Mouse (Mus musculus): ENCODE measurements around the gene Slc38a2. TPM values are rescaled to one million over a fixed set of nuclear protein-coding genes. Genes with fewer than 3 reads are reported as not detected.

Slc38a2 gene
- polyA plus RNA-seq, 1 experiment from 2014 or later: 126 TPM

DNA sequence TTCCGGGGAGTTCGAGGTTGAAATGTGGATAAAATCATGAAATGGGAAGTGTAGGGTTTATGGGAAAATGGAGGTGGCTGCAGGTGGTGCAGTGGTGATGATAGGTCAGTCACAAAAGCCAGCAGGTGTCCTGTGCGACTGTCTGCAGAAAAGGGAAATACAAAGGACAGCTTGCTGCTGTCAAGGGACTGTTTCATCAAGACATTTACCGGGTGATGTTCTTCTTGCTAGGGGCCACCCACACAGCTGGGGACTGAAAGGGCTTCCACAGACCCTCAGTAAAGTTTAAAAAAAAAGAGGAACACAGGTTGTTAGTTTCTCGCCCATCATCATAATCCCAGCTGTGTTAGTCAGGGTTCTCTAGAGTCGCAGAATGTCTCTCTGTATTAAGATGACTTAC lies 14.3 kb downstream of the Slc38a2 start:
- Histone ChIP-seq H3K4me3 (ENCODE audit: low read depth, low read length) (no peak overlapping the region), H3K4me1 (ENCODE audit: control insufficient read depth, insufficient read depth, low read length) (no peaks in the 10 kb centered on the region; the same call in 1 of the 2 replicates), H3K4me2 (ENCODE audit: low read depth, low read length) (no peak overlapping the region), H3K27me3 (ENCODE audit: control insufficient read depth, insufficient read depth, low read length) (no peaks in the 10 kb centered on the region), H3K9ac (replicated peaks; ENCODE audit: low read depth, low read length) (no peak overlapping the region), H3K27ac (ENCODE audit: low read depth, low read length) (no peak overlapping the region), H3K9me3 (ENCODE audit: control insufficient read depth, low read length) (no peaks in the 10 kb centered on the region), H3K36me3 (ENCODE audit: control insufficient read depth, insufficient read depth, low read length) (peaks cover 26% of the 10 kb centered on the region)
- no peak for ATAC-seq (ENCODE audit: low read depth)
- 62% methylated on average over 6 of the region's 6 CpGs for WGBS

DNA sequence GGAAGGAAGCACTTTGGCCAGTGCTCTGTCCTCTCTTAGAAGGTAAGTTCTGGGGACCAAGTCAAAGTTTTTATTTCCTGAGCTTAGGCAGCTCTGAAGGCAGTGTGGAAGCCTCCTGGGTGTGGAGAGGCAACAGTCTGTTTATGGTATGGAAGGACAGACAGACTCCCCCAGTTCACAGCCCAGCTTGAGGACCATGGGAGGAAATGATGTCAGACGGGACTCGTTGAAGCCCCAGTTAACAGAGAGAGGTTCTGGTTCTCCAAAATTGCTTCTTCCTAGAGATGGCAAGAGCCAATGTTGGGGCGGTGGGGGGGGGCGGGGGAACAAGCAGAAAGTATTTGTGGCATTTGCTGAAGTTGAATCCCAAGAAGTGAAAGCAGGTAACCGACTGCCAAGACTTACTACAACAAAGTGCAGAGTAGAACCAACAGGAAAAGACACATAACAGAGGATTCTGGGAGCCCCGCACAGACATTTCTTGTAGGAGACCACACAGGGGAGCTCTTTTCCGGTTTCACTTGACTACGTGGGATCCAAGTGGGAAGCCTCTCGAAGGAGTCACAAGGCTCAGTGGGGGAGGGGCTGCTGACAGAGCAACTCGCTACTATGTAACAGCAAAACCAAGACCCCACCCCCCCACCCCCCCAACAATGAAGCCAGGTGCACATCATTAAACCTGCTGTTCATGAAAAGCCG lies 15.2 kb downstream of the Slc38a2 start:
- no peaks in the 10 kb centered on the region for H3K27me3 ChIP-seq (ENCODE audit: control insufficient read depth, insufficient read depth, low read length)
- H3K4me1 ChIP-seq (ENCODE audit: control insufficient read depth, insufficient read depth, low read length): no peaks in the 10 kb centered on the region; the same call in 1 of the 2 replicates
- H3K4me2 ChIP-seq (ENCODE audit: low read depth, low read length): no peak overlapping the region
- no peak overlapping the region for H3K4me3 ChIP-seq (ENCODE audit: low read depth, low read length)
- peaks cover 19% of the 10 kb centered on the region for H3K36me3 ChIP-seq (ENCODE audit: control insufficient read depth, insufficient read depth, low read length)
- H3K9me3 ChIP-seq (ENCODE audit: control insufficient read depth, low read length): no peaks in the 10 kb centered on the region
- H3K9ac ChIP-seq (replicated peaks; ENCODE audit: low read depth, low read length): no peak overlapping the region
- 51% methylated on average over 11 of the region's 11 CpGs for WGBS
- no peak overlapping the region for H3K27ac ChIP-seq (ENCODE audit: low read depth, low read length)
- no peak for ATAC-seq (ENCODE audit: low read depth)

DNA sequence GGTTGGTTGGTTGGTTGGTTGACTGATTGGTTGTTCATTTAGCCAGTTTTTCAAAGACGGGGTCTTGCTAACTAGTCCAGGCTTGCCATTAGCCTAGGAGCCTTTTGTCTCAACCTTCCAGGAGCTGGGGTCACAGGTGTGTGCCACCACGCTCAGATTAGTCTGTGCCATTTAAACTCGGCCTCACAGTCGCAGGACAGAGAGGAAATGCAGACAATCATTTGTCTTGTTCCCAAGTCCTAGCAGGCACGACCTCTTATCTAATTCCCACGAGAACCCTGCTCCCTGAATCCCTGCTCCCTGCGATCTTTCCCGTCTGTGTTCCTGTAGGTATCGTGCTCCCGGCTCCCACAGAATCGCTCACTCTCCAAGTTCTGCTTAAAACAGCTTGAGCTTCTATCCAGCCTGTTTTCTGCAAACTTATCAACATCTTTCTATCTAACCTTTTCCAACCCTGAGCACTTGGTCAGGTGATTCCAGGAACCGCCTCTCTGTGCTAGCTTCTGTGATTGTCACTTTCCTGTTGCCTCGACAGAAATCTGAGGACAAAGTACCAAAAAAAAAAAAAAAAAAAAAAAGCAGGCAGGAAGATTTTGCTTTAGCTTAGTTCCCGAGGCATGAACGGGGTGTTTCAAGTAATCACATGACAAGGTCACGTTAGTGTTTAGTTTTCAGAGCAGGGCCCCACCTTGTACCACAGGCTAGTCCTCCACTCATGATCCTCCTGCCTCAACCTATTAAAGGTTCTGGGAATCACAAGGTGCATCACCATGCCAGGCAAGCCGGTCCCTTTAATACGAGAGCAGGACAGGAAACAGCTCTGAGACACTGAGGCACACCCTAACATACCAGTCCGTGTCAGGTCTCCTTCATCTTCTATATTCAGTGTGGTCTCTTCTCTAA lies 20.4 kb downstream of the Slc38a2 start:
- no peak for ATAC-seq (ENCODE audit: low read depth)
- Histone ChIP-seq H3K9ac (replicated peaks; ENCODE audit: low read depth, low read length) (no peak overlapping the region), H3K27me3 (ENCODE audit: control insufficient read depth, insufficient read depth, low read length) (no peaks in the 10 kb centered on the region), H3K4me1 (ENCODE audit: control insufficient read depth, insufficient read depth, low read length) (no peaks in the 10 kb centered on the region), H3K4me2 (ENCODE audit: low read depth, low read length) (no peak overlapping the region), H3K4me3 (ENCODE audit: low read depth, low read length) (no peak overlapping the region), H3K9me3 (ENCODE audit: control insufficient read depth, low read length) (no peaks in the 10 kb centered on the region), H3K36me3 (ENCODE audit: control insufficient read depth, insufficient read depth, low read length) (no peaks in the 10 kb centered on the region), H3K27ac (ENCODE audit: low read depth, low read length) (no peak overlapping the region)
- WGBS: 72% methylated on average over 19 of the region's 19 CpGs

DNA sequence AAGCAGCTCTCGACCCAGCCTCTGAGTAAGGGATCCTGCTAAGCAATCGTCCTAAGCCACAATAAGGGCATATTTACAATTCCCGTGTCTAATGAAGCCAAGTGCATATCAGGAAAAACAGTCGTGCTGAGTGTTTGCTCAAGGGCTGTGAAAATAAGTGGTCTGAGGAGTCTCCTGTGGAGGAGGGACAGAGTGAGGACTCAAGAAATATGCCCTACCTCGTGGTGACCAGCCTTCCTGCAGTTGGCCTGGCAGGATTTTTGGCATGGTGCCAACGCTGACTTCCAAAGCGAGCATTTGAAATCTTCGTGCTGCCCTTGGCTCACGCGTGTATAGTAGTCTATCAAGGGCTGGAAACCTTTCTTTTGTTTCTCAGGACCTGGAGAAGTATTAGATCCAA lies 23.0 kb downstream of the Slc38a2 start:
- Histone ChIP-seq H3K27me3 (ENCODE audit: control insufficient read depth, insufficient read depth, low read length) (no peaks in the 10 kb centered on the region), H3K27ac (ENCODE audit: low read depth, low read length) (no peak overlapping the region), H3K4me2 (ENCODE audit: low read depth, low read length) (no peak overlapping the region), H3K36me3 (ENCODE audit: control insufficient read depth, insufficient read depth, low read length) (no peaks in the 10 kb centered on the region), H3K4me3 (ENCODE audit: low read depth, low read length) (no peak overlapping the region), H3K9ac (replicated peaks; ENCODE audit: low read depth, low read length) (no peak overlapping the region), H3K9me3 (ENCODE audit: control insufficient read depth, low read length) (no peaks in the 10 kb centered on the region), H3K4me1 (ENCODE audit: control insufficient read depth, insufficient read depth, low read length) (no peaks in the 10 kb centered on the region)
- 50% methylated on average over 10 of the region's 10 CpGs for WGBS
- ATAC-seq (ENCODE audit: low read depth): no peak

DNA sequence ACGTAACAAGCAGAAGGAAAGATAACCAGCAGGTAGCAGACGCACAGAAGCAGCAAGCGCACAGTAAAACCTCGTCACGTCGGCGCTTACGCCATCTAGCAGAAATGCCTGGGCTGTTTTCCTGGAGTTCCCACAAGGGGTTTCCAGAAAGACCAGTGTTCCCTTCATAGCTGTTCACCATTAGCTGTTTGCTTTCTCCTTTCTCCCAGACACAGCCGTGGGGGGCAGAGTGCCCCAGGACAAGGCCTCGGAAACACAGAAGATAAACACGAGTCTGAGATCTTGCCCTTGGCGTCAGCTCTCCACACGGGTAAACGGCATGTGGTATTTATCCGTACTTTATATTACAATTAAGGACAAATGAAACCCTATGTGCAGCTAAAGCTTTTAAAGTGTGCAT lies 23.8 kb downstream of the Slc38a2 start:
- ATAC-seq (ENCODE audit: low read depth): no peak
- 77% methylated on average over 15 of the region's 15 CpGs for WGBS
- Histone ChIP-seq H3K36me3 (ENCODE audit: control insufficient read depth, insufficient read depth, low read length) (no peaks in the 10 kb centered on the region), H3K4me3 (ENCODE audit: low read depth, low read length) (no peak overlapping the region), H3K9me3 (ENCODE audit: control insufficient read depth, low read length) (no peaks in the 10 kb centered on the region), H3K27me3 (ENCODE audit: control insufficient read depth, insufficient read depth, low read length) (no peaks in the 10 kb centered on the region), H3K9ac (replicated peaks; ENCODE audit: low read depth, low read length) (no peak overlapping the region), H3K4me2 (ENCODE audit: low read depth, low read length) (no peak overlapping the region), H3K4me1 (ENCODE audit: control insufficient read depth, insufficient read depth, low read length) (no peaks in the 10 kb centered on the region), H3K27ac (ENCODE audit: low read depth, low read length) (no peak overlapping the region)

DNA sequence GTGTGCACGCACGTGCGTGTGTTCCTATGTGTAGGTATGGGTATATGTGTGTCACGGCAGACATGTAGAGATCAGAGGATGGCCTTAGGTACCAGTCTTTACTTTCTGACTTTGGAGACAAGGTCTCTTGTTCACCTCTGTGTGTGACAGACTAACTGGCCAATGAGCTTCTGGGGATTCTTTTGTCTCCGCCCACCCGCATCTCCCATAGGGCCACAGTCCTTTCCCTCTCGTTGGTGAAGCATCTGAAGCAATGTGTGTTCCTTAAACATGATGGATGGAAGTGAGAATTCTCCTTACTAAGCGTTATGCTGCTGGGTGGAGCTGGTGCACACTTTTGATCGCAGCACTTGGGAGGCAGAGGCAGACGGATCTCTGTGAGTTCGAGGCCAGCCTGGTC lies 24.5 kb downstream of the Slc38a2 start:
- no peak overlapping the region for H3K4me2 ChIP-seq (ENCODE audit: low read depth, low read length)
- H3K9me3 ChIP-seq (ENCODE audit: control insufficient read depth, low read length): no peaks in the 10 kb centered on the region
- H3K27me3 ChIP-seq (ENCODE audit: control insufficient read depth, insufficient read depth, low read length): no peaks in the 10 kb centered on the region
- WGBS: 84% methylated on average over 11 of the region's 11 CpGs
- H3K36me3 ChIP-seq (ENCODE audit: control insufficient read depth, insufficient read depth, low read length): no peaks in the 10 kb centered on the region
- ATAC-seq (ENCODE audit: low read depth): no peak
- no peak overlapping the region for H3K9ac ChIP-seq (replicated peaks; ENCODE audit: low read depth, low read length)
- no peak overlapping the region for H3K27ac ChIP-seq (ENCODE audit: low read depth, low read length)
- no peak overlapping the region for H3K4me3 ChIP-seq (ENCODE audit: low read depth, low read length)
- no peaks in the 10 kb centered on the region for H3K4me1 ChIP-seq (ENCODE audit: control insufficient read depth, insufficient read depth, low read length)

DNA sequence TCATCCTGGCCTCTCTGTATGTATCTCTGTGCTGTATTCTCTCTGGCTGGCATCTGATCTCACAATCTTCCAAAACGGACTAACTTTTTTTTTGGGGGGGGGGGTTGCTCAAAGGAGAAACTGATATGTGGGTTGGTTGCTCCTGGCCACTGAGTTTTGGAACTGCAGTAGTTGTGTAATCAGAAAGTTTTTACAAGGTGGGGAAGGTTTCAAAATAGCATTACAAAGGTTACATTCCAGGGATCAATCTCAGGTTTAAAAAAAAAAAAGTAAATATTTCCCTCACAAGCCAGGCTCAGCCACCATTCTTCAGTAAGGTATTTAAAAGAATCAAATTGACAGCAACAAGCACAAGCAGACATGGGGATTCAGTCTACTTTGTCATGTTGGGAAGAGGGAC lies 25.4 kb downstream of the Slc38a2 start:
- Histone ChIP-seq H3K4me2 (ENCODE audit: low read depth, low read length) (no peak overlapping the region), H3K27me3 (ENCODE audit: control insufficient read depth, insufficient read depth, low read length) (no peaks in the 10 kb centered on the region), H3K9me3 (ENCODE audit: control insufficient read depth, low read length) (no peaks in the 10 kb centered on the region), H3K4me1 (ENCODE audit: control insufficient read depth, insufficient read depth, low read length) (no peaks in the 10 kb centered on the region), H3K9ac (replicated peaks; ENCODE audit: low read depth, low read length) (no peak overlapping the region), H3K4me3 (ENCODE audit: low read depth, low read length) (no peak overlapping the region), H3K36me3 (ENCODE audit: control insufficient read depth, insufficient read depth, low read length) (no peaks in the 10 kb centered on the region), H3K27ac (ENCODE audit: low read depth, low read length) (no peak overlapping the region)
- no peak for ATAC-seq (ENCODE audit: low read depth)
- WGBS: 67% methylated on average over 1 of the region's 1 CpGs

DNA sequence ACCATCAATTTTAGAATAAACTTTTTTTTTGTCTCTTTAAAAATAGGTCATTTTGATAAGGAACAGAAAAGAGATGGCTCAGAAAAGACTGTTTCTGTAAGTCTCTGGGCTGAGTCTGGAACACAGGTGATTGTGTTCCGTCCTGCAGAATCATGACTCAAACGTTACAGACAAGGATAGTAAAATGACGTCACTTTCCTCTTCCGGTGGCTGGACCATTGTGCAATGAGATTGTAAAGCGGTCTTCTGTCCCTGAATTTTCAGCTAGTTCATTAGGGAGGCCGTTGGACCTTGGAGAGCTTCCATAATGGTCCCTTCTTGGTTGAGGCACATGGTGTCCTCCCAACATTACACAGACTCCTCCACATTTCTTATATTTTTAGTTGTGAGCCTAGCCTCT lies 29.8 kb downstream of the Slc38a2 start:
- H3K36me3 ChIP-seq (ENCODE audit: control insufficient read depth, insufficient read depth, low read length): no peaks in the 10 kb centered on the region
- H3K9me3 ChIP-seq (ENCODE audit: control insufficient read depth, low read length): no peaks in the 10 kb centered on the region
- H3K4me1 ChIP-seq (ENCODE audit: control insufficient read depth, insufficient read depth, low read length): 0 out of 2 replicates have a peak, but pooled peaks cover 3% of the 10 kb centered on the region
- no peak overlapping the region for H3K4me3 ChIP-seq (ENCODE audit: low read depth, low read length)
- H3K27me3 ChIP-seq (ENCODE audit: control insufficient read depth, insufficient read depth, low read length): no peaks in the 10 kb centered on the region
- no peak overlapping the region for H3K9ac ChIP-seq (replicated peaks; ENCODE audit: low read depth, low read length)
- WGBS: 79% methylated on average over 6 of the region's 6 CpGs
- no peak for ATAC-seq (ENCODE audit: low read depth)
- no peak overlapping the region for H3K4me2 ChIP-seq (ENCODE audit: low read depth, low read length)
- no peak overlapping the region for H3K27ac ChIP-seq (ENCODE audit: low read depth, low read length)

DNA sequence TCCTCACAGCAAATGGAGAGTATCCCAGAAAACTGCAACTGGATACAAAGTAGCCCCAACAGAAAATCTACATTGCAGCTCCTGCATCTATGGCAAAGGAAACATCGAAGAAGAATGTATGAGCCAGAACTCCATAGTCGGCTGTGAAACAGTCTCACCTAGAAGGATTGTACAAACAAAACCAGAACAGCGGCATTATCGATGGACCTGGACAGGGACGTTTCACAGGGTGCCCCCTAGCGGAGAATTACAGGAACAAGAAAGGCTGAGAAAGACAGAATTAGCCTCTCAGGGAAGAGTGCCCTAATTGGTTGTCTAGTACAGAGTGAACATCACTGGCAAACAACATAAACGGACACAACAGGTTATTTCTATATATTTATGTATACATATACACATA lies 32.9 kb downstream of the Slc38a2 start:
- H3K27ac ChIP-seq (ENCODE audit: low read depth, low read length): no peak overlapping the region
- 0 out of 2 replicates have a peak, but pooled peaks cover 3% of the 10 kb centered on the region for H3K4me1 ChIP-seq (ENCODE audit: control insufficient read depth, insufficient read depth, low read length)
- peak; percentile 58 for ATAC-seq (ENCODE audit: low read depth)
- H3K4me3 ChIP-seq (ENCODE audit: low read depth, low read length): no peak overlapping the region
- no peaks in the 10 kb centered on the region for H3K9me3 ChIP-seq (ENCODE audit: control insufficient read depth, low read length)
- no peaks in the 10 kb centered on the region for H3K27me3 ChIP-seq (ENCODE audit: control insufficient read depth, insufficient read depth, low read length)
- 6% methylated on average over 7 of the region's 7 CpGs for WGBS
- no peak overlapping the region for H3K9ac ChIP-seq (replicated peaks; ENCODE audit: low read depth, low read length)
- H3K4me2 ChIP-seq (ENCODE audit: low read depth, low read length): peak overlapping the region; percentile 34; the same call in 1 of the 2 replicates
- no peaks in the 10 kb centered on the region for H3K36me3 ChIP-seq (ENCODE audit: control insufficient read depth, insufficient read depth, low read length)
